Mouse (Mus musculus) skeletal muscle tissue, adult 2 months (tissue): ENCODE data around the gene Pef1.
A peak's percentile ranks its signal among the peaks of the same experiment; 100 is the strongest.

ENCODE experiments used
- DNase-seq: peaks from one replicate; pipeline ENCODE4 v3.0.0-alpha.2; 2012; ENCODE audit warnings: low read depth, low spot score

Pef1 gene

GRCm38 (mm10) chr4:130095137-130095536 is 7.2 kb upstream of the Pef1 start:
- DNase-seq = no peak

- no peak for DNase-seq
These were observed 1.2 kb upstream of the Pef1 start for GRCm38 (mm10) chr4:130101183-130101582.

GRCm38 (mm10) chr4:130103632-130104031 is 1.3 kb downstream of the Pef1 start:
- DNase-seq = no peak

- DNase-seq = no peak
These were observed 2.2 kb downstream of the Pef1 start for GRCm38 (mm10) chr4:130104584-130104983.

GRCm38 (mm10) chr4:130107065-130107443 is 4.7 kb downstream of the Pef1 start:
- no peak for DNase-seq

GRCm38 (mm10) chr4:130107444-130108131 is 5.2 kb downstream of the Pef1 start:
- peak; percentile 99 for DNase-seq

GRCm38 (mm10) chr4:130108929-130109328 is 6.6 kb downstream of the Pef1 start:
- no peak for DNase-seq

- no peak for DNase-seq
These were observed 7.3 kb downstream of the Pef1 start for GRCm38 (mm10) chr4:130109666-130110065.

GRCm38 (mm10) chr4:130110091-130110490 is 7.7 kb downstream of the Pef1 start:
- DNase-seq = no peak

GRCm38 (mm10) chr4:130112299-130112698 is 9.9 kb downstream of the Pef1 start:
- DNase-seq = peak; percentile 62

- DNase-seq = no peak
These were observed 10.4 kb downstream of the Pef1 start for GRCm38 (mm10) chr4:130112732-130113131.

GRCm38 (mm10) chr4:130120752-130121151 is 18.4 kb downstream of the Pef1 start:
- no peak for DNase-seq

GRCm38 (mm10) chr4:130121560-130121959 is 19.2 kb downstream of the Pef1 start:
- DNase-seq = no peak

- DNase-seq = no peak
These were observed 20.7 kb downstream of the Pef1 start for GRCm38 (mm10) chr4:130123020-130123419.

GRCm38 (mm10) chr4:130124110-130124509 is 21.8 kb downstream of the Pef1 start:
- DNase-seq = no peak

- DNase-seq = no peak
These were observed 22.8 kb downstream of the Pef1 start for GRCm38 (mm10) chr4:130125164-130125563.

- no peak for DNase-seq
These were observed 23.6 kb downstream of the Pef1 start for GRCm38 (mm10) chr4:130125935-130126334.

GRCm38 (mm10) chr4:130128907-130129306 is 26.5 kb downstream of the Pef1 start:
- DNase-seq = no peak

GRCm38 (mm10) chr4:130130082-130130481 is 27.7 kb downstream of the Pef1 start:
- no peak for DNase-seq

- DNase-seq = no peak
These were observed 28.4 kb downstream of the Pef1 start for GRCm38 (mm10) chr4:130130641-130131350.

- DNase-seq = no peak
These were observed 29.2 kb downstream of the Pef1 start for GRCm38 (mm10) chr4:130131448-130132105.

- no peak for DNase-seq
These were observed 31.0 kb downstream of the Pef1 start for GRCm38 (mm10) chr4:130133399-130133798.
